Mouse (Mus musculus): ENCODE measurements around the gene Mybpc2.

Mybpc2 gene

GRCm38 (mm10) chr7:44461503-44462217 lies 62.8 kb downstream of the Mybpc2 start:
- peak; percentile 7 for DNase-seq

- DNase-seq = peak; percentile 5
Observed at GRCm38 (mm10) chr7:44460767-44461502, 63.5 kb downstream of the Mybpc2 start.

GRCm38 (mm10) chr7:44460067-44460466 lies 64.4 kb downstream of the Mybpc2 start:
- no peak for DNase-seq

GRCm38 (mm10) chr7:44456302-44456701 lies 68.2 kb downstream of the Mybpc2 start:
- DNase-seq = no peak

GRCm38 (mm10) chr7:44453256-44453655 lies 71.2 kb downstream of the Mybpc2 start:
- no peak for DNase-seq
